Mouse (Mus musculus) ES-E14 (cell line): Measurements from ENCODE around the gene Dnase2b.
A peak's percentile ranks its signal among the peaks of the same experiment; 100 is the strongest.

ENCODE experiments used
- MAFK ChIP-seq: IDR thresholded peaks from 2 replicates; pipeline ENCODE4 v1.6.1; 2014; ENCODE audit warnings: mild to moderate bottlenecking, low read depth, low read length, inconsistent platforms; ENCODE audit not compliant: insufficient read depth
- ZC3H11A ChIP-seq: IDR thresholded peaks from 2 replicates; pipeline ENCODE4 v1.6.1; 2012; ENCODE audit warnings: low read depth, mild to moderate bottlenecking, inconsistent platforms, low read length, borderline replicate concordance

- no peak for TF ChIP-seq MAFK
- TF ChIP-seq ZC3H11A, result peak; percentile 42; the same call in 1 of the 2 replicates
Measured at GRCm38 (mm10) chr3:146564268-146565064, 50.9 kb downstream of the Dnase2b start.
